Mouse (Mus musculus) lung, postnatal 4 days (tissue): ENCODE measurements at regions not wholly inside any gene's neighbourhood (a gene's known extent, or its start where the extent isn't known, plus 50 kb on each side); places are given as distances from the start of the nearest gene placed in this dataset.
"Not testable (repeated sequence)": the region's sequence is repeated elsewhere in the genome, so short reads cannot be mapped to it uniquely, and the experiment has no call there.

ENCODE experiments used
- DNase-seq, 2 experiments: peaks; one replicate each; pipeline ENCODE4 v3.0.0; 2021

DNA sequence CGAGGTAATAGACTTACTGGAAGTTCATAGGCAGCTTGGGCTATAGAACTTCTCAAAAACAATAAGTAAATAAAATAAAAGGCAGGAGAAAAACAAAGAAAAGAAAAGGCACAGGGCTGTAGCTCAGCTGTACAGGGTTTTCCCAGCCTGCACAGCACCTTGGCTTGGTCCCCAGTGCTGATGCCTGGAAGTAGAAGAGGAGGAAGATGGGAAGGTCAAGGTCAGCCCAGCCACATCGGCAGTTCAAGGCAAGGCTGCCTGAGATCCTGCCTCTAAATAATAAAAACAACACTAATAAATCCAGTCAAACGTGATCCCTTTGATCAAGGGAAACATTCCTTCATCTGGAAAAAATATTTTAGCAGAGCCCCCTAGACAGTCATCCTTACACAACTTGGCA is 103.1 kb downstream of the Cenpf start:
- DNase-seq, result no peak

DNA sequence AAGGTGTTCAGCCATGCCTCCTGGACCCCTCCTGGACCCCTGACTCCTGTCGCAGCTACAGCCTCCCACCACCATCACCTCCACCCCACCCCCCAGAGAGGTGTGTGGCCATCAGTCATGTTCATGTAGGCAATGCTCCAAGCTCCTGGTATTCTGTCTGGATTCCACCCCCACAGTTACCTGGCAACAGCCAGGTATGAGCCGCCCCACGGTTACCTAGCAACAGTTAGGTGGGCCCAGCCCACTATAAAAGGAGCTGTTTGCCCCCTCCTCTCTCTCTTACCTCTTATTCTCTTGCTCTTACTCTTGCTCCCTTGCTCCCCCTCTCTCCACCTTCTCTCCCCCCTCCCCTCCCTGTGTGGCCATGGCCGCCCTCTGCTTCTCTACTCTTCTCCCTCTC is 106.5 kb downstream of the Cenpf start:
- DNase-seq, result no peak

- peak; percentile 41 to 61 for DNase-seq
Measured at GRCm38 (mm10) chr1:189579358-189579757, 108.5 kb downstream of the Cenpf start.

DNA sequence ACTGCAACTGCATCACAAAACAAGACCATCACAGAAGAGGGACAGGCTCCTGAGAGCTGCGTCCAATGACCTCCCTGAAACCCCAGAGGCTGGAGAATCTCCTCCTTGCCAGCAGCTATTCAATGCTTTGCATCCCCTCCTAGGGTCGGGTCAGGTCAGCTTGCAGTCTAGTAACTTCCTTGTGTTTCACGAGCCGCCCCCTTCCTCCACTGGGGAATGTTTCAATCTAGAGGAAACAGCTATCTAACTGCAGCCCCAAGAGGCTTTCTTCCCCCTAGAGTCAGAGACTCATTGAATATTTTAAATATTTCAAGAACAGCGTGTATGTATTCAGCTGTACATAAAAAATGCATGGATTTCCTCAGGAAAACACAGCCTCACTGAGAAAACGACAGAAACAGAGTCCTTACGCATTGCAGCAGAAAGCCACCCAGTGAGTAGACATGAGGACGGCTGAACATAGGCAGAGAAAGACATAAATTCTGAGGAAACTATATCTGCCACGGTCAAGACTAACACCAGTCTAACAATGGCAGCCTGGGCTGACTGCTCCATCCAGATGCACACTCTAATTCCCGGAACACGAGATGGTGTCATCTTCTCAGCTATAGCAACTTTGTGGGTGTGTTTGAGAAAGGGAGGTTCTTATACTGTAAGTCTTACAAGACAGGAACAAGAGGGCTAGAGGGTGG is 111.4 kb downstream of the Cenpf start:
- DNase-seq, result peak in 1 of 2 experiments; percentile 10

DNA sequence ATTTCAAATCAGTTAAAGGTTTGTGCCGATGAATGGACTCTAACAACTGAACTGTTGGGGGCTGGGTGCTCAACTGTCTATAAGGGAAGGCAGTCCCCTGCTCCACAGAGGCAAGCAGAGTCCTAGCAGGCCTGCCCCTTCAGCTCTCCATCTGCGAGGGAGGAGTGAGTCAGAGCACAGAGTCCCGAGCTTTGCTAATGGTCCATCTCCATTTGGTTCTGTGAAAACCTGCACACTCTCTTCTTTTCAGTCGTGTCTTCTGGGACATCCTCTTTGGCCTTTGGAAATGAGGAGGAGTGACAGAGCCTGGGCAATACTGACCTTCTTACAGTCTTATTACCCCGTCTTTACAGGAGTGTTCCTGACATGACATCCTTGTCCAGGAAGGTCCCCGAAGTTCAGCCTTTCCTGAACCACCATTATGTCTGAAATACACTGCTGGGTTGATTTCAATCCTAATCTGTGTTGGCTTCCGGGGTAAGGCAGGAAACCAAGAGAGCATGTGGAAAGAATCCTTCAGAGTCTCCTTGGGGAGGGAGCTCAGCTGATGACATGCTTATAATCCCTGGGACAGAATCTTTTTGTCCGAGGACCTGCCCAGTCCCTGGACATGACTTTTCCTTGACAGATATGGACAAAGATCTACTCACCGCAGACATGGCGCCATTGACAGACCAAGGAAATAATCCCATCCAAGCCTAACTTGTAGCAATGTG is 112.2 kb downstream of the Cenpf start:
- DNase-seq, result no peak

DNA sequence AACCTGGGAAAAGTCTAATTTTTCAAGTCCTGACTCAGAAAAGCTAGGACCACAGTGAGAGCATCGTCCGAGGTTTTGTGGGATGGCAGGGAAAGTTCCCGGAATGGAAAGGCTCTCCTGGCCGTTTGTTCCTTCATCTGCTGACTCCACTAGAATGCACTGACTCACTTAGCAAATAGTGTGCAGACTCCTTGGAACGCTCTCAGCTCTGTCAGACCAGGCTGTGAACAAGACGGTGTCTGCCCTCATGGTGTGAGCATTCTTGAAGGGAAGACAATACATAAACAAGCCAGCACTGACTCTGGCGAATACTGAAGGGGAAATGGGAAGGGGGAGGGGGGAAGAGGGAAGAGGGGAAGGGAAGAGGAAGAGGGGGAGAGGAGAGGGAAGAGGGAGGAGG is 121.4 kb downstream of the Cenpf start:
- peak; percentile 16 to 38 for DNase-seq

DNA sequence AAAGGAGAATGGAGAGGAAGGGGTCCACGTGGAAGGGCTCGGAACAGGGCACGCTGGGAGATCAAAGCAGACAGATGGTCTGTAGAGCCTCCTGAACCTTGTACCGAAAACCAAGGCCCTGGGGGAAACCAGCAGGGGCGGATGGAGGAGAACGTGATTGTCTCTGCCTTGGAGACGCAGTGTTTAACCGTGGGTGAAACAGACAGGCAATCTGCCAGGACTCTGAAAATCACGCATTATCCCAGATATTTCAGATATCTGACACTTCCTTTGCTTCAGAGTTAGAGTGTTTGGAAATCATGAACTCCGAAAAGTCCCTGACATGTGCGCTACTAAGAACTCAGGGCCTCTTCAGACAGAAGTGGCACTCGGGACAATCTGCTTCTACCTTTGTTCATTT is 126.1 kb downstream of the Cenpf start:
- DNase-seq, result no peak

- DNase-seq, result no peak
Measured at GRCm38 (mm10) chr1:189560576-189560975, 127.3 kb downstream of the Cenpf start.

DNA sequence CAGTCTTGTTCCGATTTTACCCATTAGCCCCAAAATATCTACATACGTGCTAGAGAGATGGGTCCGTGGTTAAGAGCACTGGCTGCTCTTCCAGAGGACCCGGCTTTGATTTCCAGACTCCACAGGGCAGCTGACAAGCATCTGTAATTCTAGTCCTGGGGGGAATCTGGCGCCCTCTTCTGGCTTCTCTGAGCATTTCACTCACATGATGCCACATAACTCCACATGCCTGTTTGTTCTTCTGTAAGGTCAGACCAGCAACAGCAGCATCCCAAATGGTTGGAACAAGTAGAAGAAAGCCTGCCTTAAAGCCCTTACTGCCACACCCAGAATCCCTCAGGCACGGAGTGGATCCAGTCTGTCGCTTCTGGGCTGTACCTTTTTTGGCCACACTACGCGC is 137.0 kb downstream of the Cenpf start:
- no peak for DNase-seq

DNA sequence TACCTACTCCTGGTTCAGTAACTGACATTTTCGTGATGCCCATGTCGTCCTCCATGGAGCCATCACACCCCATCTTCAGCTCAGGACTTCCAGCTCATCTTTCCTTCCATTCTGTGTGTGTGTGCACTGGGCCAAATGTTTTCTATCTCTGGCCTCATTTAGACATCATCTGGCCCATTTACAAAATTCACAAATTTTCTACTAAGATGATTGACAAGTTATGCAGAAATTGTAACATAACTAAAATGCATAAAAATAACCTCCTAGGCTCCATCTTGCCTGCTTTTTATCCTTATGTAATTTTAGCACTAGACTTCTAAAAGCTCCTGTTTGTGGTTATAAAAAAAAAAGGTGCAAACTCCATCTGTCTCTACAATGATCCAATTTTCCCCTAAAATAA is 130.8 kb upstream of the Kcnk2 start:
- DNase-seq, result no peak

DNA sequence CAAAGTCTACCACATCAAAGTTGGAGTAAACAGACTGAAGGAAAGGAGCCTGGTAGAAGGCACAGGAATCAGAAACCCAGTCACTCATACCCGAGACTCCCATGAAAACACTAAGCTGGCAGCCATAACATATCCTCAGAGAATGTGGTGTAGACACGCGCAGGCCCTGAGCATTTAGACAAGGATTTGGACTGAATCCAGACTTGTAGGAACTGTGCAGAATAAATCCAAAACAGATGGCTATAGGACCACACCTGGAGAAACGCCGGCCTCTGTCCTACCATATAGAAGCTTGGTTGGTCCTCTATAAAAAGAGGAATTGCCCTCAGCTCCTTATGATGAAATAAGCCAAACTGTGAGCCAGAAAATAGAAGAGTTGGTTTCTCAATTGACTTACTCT is 124.3 kb upstream of the Kcnk2 start:
- no peak for DNase-seq

DNA sequence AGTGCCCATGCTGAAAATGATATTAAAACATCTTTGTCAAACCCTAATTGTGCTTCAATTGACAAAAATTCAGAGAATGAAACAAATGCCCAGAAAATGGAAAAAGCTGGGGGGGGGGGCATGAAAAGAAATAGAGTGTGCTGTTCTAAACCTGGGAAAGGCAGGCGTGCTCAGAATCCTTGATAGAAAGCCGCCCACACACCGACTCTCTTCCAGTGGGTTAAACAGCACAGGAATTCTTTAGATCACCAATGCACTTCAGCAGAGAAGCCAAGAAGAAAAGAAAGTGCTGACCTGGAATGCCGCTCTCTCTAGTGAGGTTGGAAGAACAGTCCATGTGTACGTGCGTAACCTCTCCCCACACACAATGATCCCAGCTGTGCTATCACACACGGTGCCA is 113.4 kb upstream of the Kcnk2 start:
- DNase-seq, result no peak

DNA sequence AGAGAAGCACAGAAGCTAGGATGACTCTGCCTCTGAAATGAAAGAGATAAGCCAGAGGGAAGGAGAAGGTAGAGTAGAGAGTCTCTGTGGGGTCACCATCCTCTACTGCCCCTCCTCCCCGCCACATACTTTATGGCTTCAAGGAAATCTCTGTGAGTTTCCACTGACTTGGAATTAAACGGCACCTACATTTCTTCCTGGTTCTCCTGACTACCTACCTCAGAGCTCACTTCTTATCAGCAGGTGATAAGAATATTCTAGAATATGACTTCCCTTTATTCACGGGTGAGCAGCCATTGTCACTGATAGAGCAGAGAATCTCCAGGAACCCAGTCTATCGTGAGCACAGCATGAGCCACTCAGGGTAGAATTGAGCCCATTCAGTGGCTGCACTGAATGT is 111.3 kb upstream of the Kcnk2 start:
- DNase-seq, result no peak

DNA sequence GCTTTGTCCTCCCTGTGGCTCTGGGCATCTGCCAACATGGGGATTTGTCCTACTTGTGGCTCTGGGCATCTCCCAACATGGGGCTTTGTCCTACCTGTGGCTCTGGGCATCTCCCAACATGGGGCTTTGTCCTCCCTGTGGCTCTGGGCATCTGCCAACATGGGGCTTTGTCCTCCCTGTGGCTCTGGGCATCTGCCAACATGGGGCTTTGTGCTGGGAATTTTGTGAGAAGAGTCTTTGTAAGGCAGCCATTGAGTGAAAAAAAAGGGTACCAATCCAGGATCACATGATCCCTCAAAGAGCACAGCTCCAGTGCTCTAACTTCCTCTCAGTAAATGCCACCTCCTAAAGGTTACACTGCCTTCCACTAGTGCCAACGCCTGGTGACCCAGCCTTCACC is 105.2 kb upstream of the Kcnk2 start:
- not testable (repeated sequence) for DNase-seq

GRCm38 (mm10) chr1:189499703-189500102 is 97.6 kb upstream of the Kcnk2 start:
- no peak for DNase-seq

- no peak for DNase-seq
Measured at GRCm38 (mm10) chr1:189499141-189499540, 97.1 kb upstream of the Kcnk2 start.

- no peak for DNase-seq
Measured at GRCm38 (mm10) chr1:189497031-189497430, 95.0 kb upstream of the Kcnk2 start.

DNA sequence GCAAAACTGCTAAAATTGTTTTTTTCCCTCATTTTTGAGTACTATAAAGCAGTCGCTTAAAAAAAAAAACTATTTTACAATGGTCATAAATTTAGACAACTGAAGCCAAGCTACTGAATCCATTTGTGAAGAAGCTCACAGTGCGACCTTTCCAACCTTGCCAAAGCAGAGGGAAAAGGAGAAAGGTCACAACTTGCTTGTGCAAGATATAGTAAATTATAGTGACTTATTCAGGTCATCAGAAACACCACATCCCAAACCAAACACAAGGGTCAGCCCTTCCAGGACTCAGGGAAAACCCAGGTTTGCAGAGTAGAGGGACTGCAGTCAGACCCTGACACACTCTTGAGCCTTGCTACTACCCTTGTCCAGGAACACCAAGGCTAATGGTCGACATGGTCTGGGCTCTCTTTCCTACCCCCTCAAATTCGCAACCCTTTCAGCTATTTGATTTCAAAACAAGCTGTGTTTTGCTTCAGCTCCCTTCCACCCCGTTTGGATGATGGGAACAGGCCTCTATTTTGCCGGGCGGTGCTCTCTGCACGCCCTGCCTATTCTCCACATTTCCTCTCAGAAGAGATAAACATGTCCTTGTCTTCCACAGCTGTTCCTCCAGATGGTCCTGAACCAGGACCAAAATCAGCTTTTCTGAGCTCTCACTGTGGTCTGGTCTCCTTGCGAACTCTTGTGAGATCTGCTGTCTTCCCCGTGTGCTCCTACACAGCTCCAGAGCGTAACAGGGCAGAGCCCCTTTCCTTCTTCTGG is 93.5 kb upstream of the Kcnk2 start:
- peak in 1 of 2 experiments; percentile 27 for DNase-seq

DNA sequence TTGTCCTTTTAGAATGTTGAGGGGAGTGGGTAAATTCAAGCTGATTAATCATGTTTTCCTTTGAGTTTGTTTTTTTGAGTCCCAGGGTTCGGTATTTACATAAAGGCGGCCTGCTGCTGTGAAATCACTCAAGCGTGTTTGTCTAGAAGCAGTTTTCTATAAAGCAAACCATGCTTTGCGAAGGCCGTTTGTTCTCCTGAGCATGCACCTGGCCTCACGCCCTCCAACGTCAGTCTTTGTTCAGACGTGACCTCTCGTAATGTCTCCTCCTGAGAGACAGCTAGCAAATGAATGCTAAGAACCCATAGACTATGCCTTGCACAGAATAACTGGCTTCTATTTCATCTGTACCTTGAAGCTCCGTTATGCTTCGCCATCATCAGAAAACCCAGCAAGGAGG is 92.8 kb upstream of the Kcnk2 start:
- DNase-seq, result no peak

DNA sequence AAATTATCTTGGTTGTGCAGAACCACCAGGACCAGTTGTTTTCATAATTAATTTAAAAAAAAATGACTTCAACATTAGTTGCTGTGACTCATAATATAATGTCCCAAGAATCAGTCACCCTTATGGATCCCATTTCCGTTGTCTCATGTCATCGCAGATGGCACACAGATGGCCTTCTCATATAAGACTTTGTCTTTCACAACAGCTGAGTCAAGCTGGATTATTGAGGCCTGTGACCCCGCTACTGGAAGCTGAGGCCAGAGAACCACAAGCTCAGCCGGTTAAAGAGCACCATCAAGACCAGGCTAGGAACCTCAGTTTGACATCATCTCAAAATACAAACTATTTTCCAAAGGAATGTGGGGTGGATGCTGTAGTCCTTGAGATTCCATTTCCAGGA is 83.3 kb upstream of the Kcnk2 start:
- no peak for DNase-seq

DNA sequence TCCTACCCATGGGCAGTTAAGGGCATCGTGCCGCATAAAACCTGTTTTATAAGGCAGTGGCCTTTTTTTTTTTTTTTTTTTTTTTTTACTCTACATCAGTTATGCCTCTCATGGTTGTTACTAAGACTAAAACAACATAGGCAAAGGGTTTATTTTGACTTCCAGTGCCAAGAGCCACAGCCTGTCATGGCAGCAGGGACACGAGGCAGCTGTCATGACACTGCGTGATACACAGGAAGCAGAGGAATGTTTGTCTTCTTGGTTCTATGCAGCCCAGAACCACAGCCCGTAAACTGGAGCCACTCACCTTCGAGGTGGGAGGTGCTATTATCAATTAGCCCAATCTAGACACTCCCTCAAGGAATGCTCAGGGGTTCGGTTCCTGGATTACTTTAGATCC is 81.3 kb upstream of the Kcnk2 start:
- DNase-seq, result peak in 1 of 2 experiments; percentile 48

DNA sequence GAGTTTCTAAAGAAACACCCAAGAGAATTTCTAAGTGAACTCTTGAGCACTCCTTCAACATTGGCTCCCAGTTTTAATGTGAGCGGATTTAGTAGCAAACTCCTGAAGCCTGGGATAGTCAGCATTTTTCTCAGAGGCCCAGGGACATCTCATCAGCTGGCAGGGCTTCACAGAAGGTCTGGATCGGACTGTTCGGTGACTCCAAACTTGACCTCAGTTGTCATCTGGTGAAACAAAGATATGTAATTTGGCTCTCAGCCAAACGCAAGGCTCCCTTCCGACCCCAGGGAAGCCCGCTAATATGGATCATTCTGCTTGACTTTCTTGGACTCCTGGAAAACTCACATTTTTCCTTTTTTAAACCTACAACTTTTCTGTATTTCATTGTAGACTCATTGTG is 76.0 kb upstream of the Kcnk2 start:
- no peak for DNase-seq

GRCm38 (mm10) chr1:189476796-189477195 is 74.7 kb upstream of the Kcnk2 start:
- DNase-seq, result no peak

GRCm38 (mm10) chr1:189473071-189473470 is 71.0 kb upstream of the Kcnk2 start:
- DNase-seq, result no peak
